Mouse (Mus musculus): ENCODE measurements around the gene Anp32e.

GRCm38 (mm10) chr3:95938217-95938616, 9.2 kb downstream of the Anp32e start:
- TF ChIP-seq CTCF (IDR thresholded peaks at IDR 0.05; ENCODE audit: low read depth) = no peak
- TF ChIP-seq EP300 (optimal IDR thresholded peaks at IDR 0.05) = no peak

All from stomach, postnatal 0 days (tissue).